Mouse (Mus musculus): ENCODE results near the gene Klhdc3. TPM values are rescaled to one million over a fixed set of nuclear protein-coding genes. Genes with fewer than 3 reads are reported as not detected.

The Klhdc3 gene
- polyA plus RNA-seq, 1 experiment: 58.6 TPM

- no peaks in the 10 kb centered on the region for H3K27me3 ChIP-seq (ENCODE audit: control insufficient read depth, insufficient read depth, insufficient read length)
- no peak for TF ChIP-seq FOSL1 (IDR thresholded peaks at IDR 0.05; ENCODE audit: insufficient read depth, low read length, poor library complexity, severe bottlenecking)
- TF ChIP-seq CTCF (IDR thresholded peaks at IDR 0.05; ENCODE audit: control insufficient read depth, insufficient read depth, insufficient read length): no peak
- TF ChIP-seq MYOD1 (IDR thresholded peaks at IDR 0.05; ENCODE audit: control insufficient read depth, insufficient read length, low read depth): no peak
- no peak for TF ChIP-seq MAX (IDR thresholded peaks at IDR 0.05)
- no peak for TF ChIP-seq MYOG (IDR thresholded peaks at IDR 0.05; ENCODE audit: control insufficient read depth, extremely low read depth, insufficient read length)
- no peak for TF ChIP-seq CEBPB (IDR thresholded peaks at IDR 0.05; ENCODE audit: low read depth)
- no peak for TF ChIP-seq USF1 (IDR thresholded peaks at IDR 0.05; ENCODE audit: low read depth)
- peak within 1 kb of the TSS; percentile 40 for H3K4me3 ChIP-seq (ENCODE audit: insufficient read depth, poor library complexity, severe bottlenecking)
- H3K79me3 ChIP-seq (ENCODE audit: low read depth): peaks cover 9% of the 10 kb centered on the region
- H3ac ChIP-seq (ENCODE audit: control insufficient read depth, insufficient read length, low read depth): peak within 1 kb of the TSS; percentile 77
- H3K79me2 ChIP-seq (ENCODE audit: control insufficient read depth, insufficient read depth): peaks cover 35% of the 10 kb centered on the region
- H3K36me3 ChIP-seq (ENCODE audit: control insufficient read depth, insufficient read depth): peaks cover 22% of the 10 kb centered on the region
Measured at GRCm38 (mm10) chr17:46650232-46651031, 30.3 kb downstream of the Klhdc3 start, which contains the start of gene Cul7. Gene Cul7 (plus strand): TSS chr17:46650337.

DNA sequence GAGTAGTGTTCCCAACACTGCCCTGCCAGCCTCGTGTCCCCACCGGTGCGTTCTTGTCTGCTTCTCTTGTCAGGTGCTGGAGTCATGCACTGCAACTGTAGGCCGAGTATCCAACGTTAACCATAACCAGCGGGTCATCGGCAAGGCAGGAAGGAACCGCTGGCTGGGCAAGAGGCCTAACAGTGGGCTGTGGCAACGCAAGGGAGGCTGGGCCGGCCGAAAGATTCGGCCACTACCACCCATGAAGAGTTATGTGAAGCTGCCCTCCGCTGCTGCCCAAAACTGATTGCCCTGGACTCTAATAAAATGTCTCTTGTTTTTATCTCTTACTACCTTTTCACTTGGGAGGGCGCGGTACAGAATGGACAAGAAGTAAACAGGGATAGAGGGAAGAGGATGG, 30.9 kb downstream of the Klhdc3 start:
- peaks cover 35% of the 10 kb centered on the region for H3K79me2 ChIP-seq (ENCODE audit: control insufficient read depth, insufficient read depth)
- H3K27me3 ChIP-seq (ENCODE audit: control insufficient read depth, insufficient read depth, insufficient read length): no peaks in the 10 kb centered on the region
- no peak for TF ChIP-seq CEBPB (IDR thresholded peaks at IDR 0.05; ENCODE audit: low read depth)
- TF ChIP-seq CTCF (IDR thresholded peaks at IDR 0.05; ENCODE audit: control insufficient read depth, insufficient read depth, insufficient read length): no peak
- no peak for TF ChIP-seq MYOG (IDR thresholded peaks at IDR 0.05; ENCODE audit: control insufficient read depth, extremely low read depth, insufficient read length)
- TF ChIP-seq FOSL1 (IDR thresholded peaks at IDR 0.05; ENCODE audit: insufficient read depth, low read length, poor library complexity, severe bottlenecking): no peak
- TF ChIP-seq MAX (IDR thresholded peaks at IDR 0.05): no peak
- TF ChIP-seq MYOD1 (IDR thresholded peaks at IDR 0.05; ENCODE audit: control insufficient read depth, insufficient read length, low read depth): no peak
- no peak for TF ChIP-seq USF1 (IDR thresholded peaks at IDR 0.05; ENCODE audit: low read depth)
- peaks cover 9% of the 10 kb centered on the region for H3K79me3 ChIP-seq (ENCODE audit: low read depth)
- H3K36me3 ChIP-seq (ENCODE audit: control insufficient read depth, insufficient read depth): peaks cover 22% of the 10 kb centered on the region
- peak overlapping the region; percentile 47 for H3ac ChIP-seq (ENCODE audit: control insufficient read depth, insufficient read length, low read depth)
- no peak overlapping the region for H3K4me3 ChIP-seq (ENCODE audit: insufficient read depth, poor library complexity, severe bottlenecking)

- H3K27me3 ChIP-seq (ENCODE audit: control insufficient read depth, insufficient read depth, insufficient read length): no peaks in the 10 kb centered on the region
- peaks cover 9% of the 10 kb centered on the region for H3K79me3 ChIP-seq (ENCODE audit: low read depth)
- peaks cover 17% of the 10 kb centered on the region for H3K36me3 ChIP-seq (ENCODE audit: control insufficient read depth, insufficient read depth)
- H3ac ChIP-seq (ENCODE audit: control insufficient read depth, insufficient read length, low read depth): no peak overlapping the region
- H3K79me2 ChIP-seq (ENCODE audit: control insufficient read depth, insufficient read depth): peaks cover 35% of the 10 kb centered on the region
- no peak for TF ChIP-seq MYOD1 (IDR thresholded peaks at IDR 0.05; ENCODE audit: control insufficient read depth, insufficient read length, low read depth)
- TF ChIP-seq USF1 (IDR thresholded peaks at IDR 0.05; ENCODE audit: low read depth): no peak
- no peak for TF ChIP-seq CTCF (IDR thresholded peaks at IDR 0.05; ENCODE audit: control insufficient read depth, insufficient read depth, insufficient read length)
- TF ChIP-seq MAX (IDR thresholded peaks at IDR 0.05): no peak
- no peak overlapping the region for H3K4me3 ChIP-seq (ENCODE audit: insufficient read depth, poor library complexity, severe bottlenecking)
Measured at GRCm38 (mm10) chr17:46648436-46648835, 32.3 kb downstream of the Klhdc3 start.

- H3K27me3 ChIP-seq (ENCODE audit: control insufficient read depth, insufficient read depth, insufficient read length): no peaks in the 10 kb centered on the region
- peaks cover 9% of the 10 kb centered on the region for H3K79me3 ChIP-seq (ENCODE audit: low read depth)
- H3K36me3 ChIP-seq (ENCODE audit: control insufficient read depth, insufficient read depth): peaks cover 14% of the 10 kb centered on the region
- no peak overlapping the region for H3ac ChIP-seq (ENCODE audit: control insufficient read depth, insufficient read length, low read depth)
- no peak overlapping the region for H3K4me3 ChIP-seq (ENCODE audit: insufficient read depth, poor library complexity, severe bottlenecking)
- H3K79me2 ChIP-seq (ENCODE audit: control insufficient read depth, insufficient read depth): peaks cover 31% of the 10 kb centered on the region
- no peak for TF ChIP-seq CTCF (IDR thresholded peaks at IDR 0.05; ENCODE audit: control insufficient read depth, insufficient read depth, insufficient read length)
- no peak for TF ChIP-seq CEBPB (IDR thresholded peaks at IDR 0.05; ENCODE audit: low read depth)
- no peak for TF ChIP-seq MYOD1 (IDR thresholded peaks at IDR 0.05; ENCODE audit: control insufficient read depth, insufficient read length, low read depth)
- TF ChIP-seq MYOG (IDR thresholded peaks at IDR 0.05; ENCODE audit: control insufficient read depth, extremely low read depth, insufficient read length): no peak
- no peak for TF ChIP-seq USF1 (IDR thresholded peaks at IDR 0.05; ENCODE audit: low read depth)
Measured at GRCm38 (mm10) chr17:46647279-46647678, 33.4 kb downstream of the Klhdc3 start.

DNA sequence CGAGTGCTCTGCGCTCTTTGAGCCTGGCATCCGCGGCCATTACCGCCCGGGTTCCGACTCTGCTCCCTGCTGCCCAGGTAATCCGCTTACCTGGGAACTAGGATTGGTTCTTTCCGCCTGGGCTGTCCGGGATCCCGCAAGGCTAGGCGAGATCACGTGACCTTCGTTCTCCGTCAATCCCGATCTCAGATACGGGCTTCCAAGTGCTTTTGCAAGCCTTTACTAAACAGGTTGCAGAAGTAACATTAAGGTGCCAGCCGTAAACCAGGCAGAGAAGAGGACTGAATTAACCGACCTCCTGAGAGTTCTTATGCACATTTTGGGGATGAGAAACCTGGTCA, 34.4 kb downstream of the Klhdc3 start:
- Histone ChIP-seq H3ac (ENCODE audit: control insufficient read depth, insufficient read length, low read depth) (peak overlapping the region; percentile 78), H3K4me3 (ENCODE audit: insufficient read depth, poor library complexity, severe bottlenecking) (peak overlapping the region; percentile 71), H3K36me3 (ENCODE audit: control insufficient read depth, insufficient read depth) (peaks cover 14% of the 10 kb centered on the region), H3K79me2 (ENCODE audit: control insufficient read depth, insufficient read depth) (peaks cover 21% of the 10 kb centered on the region), H3K27me3 (ENCODE audit: control insufficient read depth, insufficient read depth, insufficient read length) (no peaks in the 10 kb centered on the region), H3K79me3 (ENCODE audit: low read depth) (peaks cover 9% of the 10 kb centered on the region)
- TF ChIP-seq USF1 (IDR thresholded peaks at IDR 0.05; ENCODE audit: low read depth): peak; percentile 95
- TF ChIP-seq FOSL1 (IDR thresholded peaks at IDR 0.05; ENCODE audit: insufficient read depth, low read length, poor library complexity, severe bottlenecking): no peak

Data from C2C12 (cell line).